Mouse (Mus musculus) olfactory bulb, adult 2 months (tissue): Measurements from ENCODE around the gene Ralgps2.

Experiments
- CTCF ChIP-seq: fragments of 200-500 bp; IDR thresholded peaks from 2 replicates; pipeline ENCODE4 v1.5.1; 2012; ENCODE audit warnings: low read depth, mild to moderate bottlenecking, low read length, moderate library complexity; ENCODE audit not compliant: insufficient read depth
- POLR2A ChIP-seq: fragments of 200-500 bp; IDR thresholded peaks from 2 replicates; pipeline ENCODE4 v1.6.1; 2012; ENCODE audit warnings: mild to moderate bottlenecking, low read depth, low read length, moderate library complexity; ENCODE audit not compliant: insufficient read depth

DNA sequence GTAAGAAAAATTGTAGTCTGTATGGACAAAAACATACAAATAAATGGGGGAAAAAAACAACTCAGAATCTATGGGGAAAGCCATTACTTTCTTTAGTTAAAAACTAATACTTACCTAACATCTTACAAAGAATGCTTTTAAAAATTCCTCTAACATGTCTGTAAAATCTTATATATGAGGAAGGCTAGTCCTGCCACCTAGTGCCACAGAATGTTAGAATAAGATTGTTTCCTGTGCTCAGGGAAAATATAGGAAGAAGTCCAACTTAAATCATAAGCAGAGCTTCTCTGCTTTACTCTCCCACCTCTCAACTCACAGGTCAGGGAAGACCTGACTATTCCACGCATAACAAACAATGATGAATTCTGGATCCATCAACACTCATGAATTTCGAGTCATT, 53.5 kb downstream of the Ralgps2 start:
- no peak for TF ChIP-seq CTCF
- no peak for TF ChIP-seq POLR2A
